Mouse (Mus musculus): ENCODE measurements at regions not wholly inside any gene's neighbourhood (a gene's known extent, or its start where the extent isn't known, plus 50 kb on each side); places are given as distances from the start of the nearest gene placed in this dataset.

- DNase-seq (ENCODE audit: inconsistent age in 2 of 2, low spot score in 1 of 2) = peak in 1 of 2 experiments; percentile 23
Observed at GRCm38 (mm10) chr3:52158788-52159260, 53.9 kb upstream of the Maml3 start.

- DNase-seq (ENCODE audit: inconsistent age in 2 of 2, low spot score in 1 of 2) = no peak
Observed at GRCm38 (mm10) chr3:52161688-52162087, 56.8 kb upstream of the Maml3 start.

- no peak for DNase-seq (ENCODE audit: inconsistent age in 2 of 2, low spot score in 1 of 2)
Observed at GRCm38 (mm10) chr3:52163990-52164389, 59.1 kb upstream of the Maml3 start.

GRCm38 (mm10) chr3:52167420-52167819, 62.5 kb upstream of the Maml3 start:
- no peak for DNase-seq (ENCODE audit: inconsistent age in 2 of 2, low spot score in 1 of 2)

- no peak for DNase-seq (ENCODE audit: inconsistent age in 2 of 2, low spot score in 1 of 2)
Observed at GRCm38 (mm10) chr3:52170847-52171246, 66.0 kb upstream of the Maml3 start.

- no peak for DNase-seq (ENCODE audit: inconsistent age in 2 of 2, low spot score in 1 of 2)
Observed at GRCm38 (mm10) chr3:52171303-52171702, 66.4 kb upstream of the Maml3 start.

GRCm38 (mm10) chr3:52173490-52173889, 68.6 kb upstream of the Maml3 start:
- no peak for DNase-seq (ENCODE audit: inconsistent age in 2 of 2, low spot score in 1 of 2)

- DNase-seq (ENCODE audit: inconsistent age in 2 of 2, low spot score in 1 of 2) = peak in 1 of 2 experiments; percentile 33
Observed at GRCm38 (mm10) chr3:52176108-52176507, 71.2 kb upstream of the Maml3 start.

GRCm38 (mm10) chr3:52178851-52179250, 74.0 kb upstream of the Maml3 start:
- DNase-seq (ENCODE audit: inconsistent age in 2 of 2, low spot score in 1 of 2) = no peak

- peak; percentile 51 to 61 for DNase-seq (ENCODE audit: inconsistent age in 2 of 2, low spot score in 1 of 2)
Observed at GRCm38 (mm10) chr3:52179686-52180085, 74.8 kb upstream of the Maml3 start.

GRCm38 (mm10) chr3:52180306-52180705, 75.4 kb upstream of the Maml3 start:
- DNase-seq (ENCODE audit: inconsistent age in 2 of 2, low spot score in 1 of 2) = no peak

GRCm38 (mm10) chr3:52180785-52181184, 75.9 kb upstream of the Maml3 start:
- DNase-seq (ENCODE audit: inconsistent age in 2 of 2, low spot score in 1 of 2) = peak; percentile 86 to 93

- DNase-seq (ENCODE audit: inconsistent age in 2 of 2, low spot score in 1 of 2) = no peak
Observed at GRCm38 (mm10) chr3:52181326-52182101, 76.6 kb upstream of the Maml3 start.

- no peak for DNase-seq (ENCODE audit: inconsistent age in 2 of 2, low spot score in 1 of 2)
Observed at GRCm38 (mm10) chr3:52184241-52184640, 79.4 kb upstream of the Maml3 start.

- no peak for DNase-seq (ENCODE audit: inconsistent age in 2 of 2, low spot score in 1 of 2)
Observed at GRCm38 (mm10) chr3:52185351-52185750, 80.5 kb upstream of the Maml3 start.

- no peak for DNase-seq (ENCODE audit: inconsistent age in 2 of 2, low spot score in 1 of 2)
Observed at GRCm38 (mm10) chr3:52187401-52187801, 80.7 kb upstream of the Foxo1 start.

- DNase-seq (ENCODE audit: inconsistent age in 2 of 2, low spot score in 1 of 2) = no peak
Observed at GRCm38 (mm10) chr3:52188303-52188702, 79.8 kb upstream of the Foxo1 start.

GRCm38 (mm10) chr3:52189016-52189415, 79.1 kb upstream of the Foxo1 start:
- DNase-seq (ENCODE audit: inconsistent age in 2 of 2, low spot score in 1 of 2) = no peak

GRCm38 (mm10) chr3:52190021-52190420, 78.1 kb upstream of the Foxo1 start:
- no peak for DNase-seq (ENCODE audit: inconsistent age in 2 of 2, low spot score in 1 of 2)

GRCm38 (mm10) chr3:52193026-52193425, 75.1 kb upstream of the Foxo1 start:
- no peak for DNase-seq (ENCODE audit: inconsistent age in 2 of 2, low spot score in 1 of 2)

- no peak for DNase-seq (ENCODE audit: inconsistent age in 2 of 2, low spot score in 1 of 2)
Observed at GRCm38 (mm10) chr3:52194216-52194615, 73.9 kb upstream of the Foxo1 start.

- DNase-seq (ENCODE audit: inconsistent age in 2 of 2, low spot score in 1 of 2) = peak in 1 of 2 experiments; percentile 51
Observed at GRCm38 (mm10) chr3:52195486-52195885, 72.7 kb upstream of the Foxo1 start.
